In the genomic region with DNA sequence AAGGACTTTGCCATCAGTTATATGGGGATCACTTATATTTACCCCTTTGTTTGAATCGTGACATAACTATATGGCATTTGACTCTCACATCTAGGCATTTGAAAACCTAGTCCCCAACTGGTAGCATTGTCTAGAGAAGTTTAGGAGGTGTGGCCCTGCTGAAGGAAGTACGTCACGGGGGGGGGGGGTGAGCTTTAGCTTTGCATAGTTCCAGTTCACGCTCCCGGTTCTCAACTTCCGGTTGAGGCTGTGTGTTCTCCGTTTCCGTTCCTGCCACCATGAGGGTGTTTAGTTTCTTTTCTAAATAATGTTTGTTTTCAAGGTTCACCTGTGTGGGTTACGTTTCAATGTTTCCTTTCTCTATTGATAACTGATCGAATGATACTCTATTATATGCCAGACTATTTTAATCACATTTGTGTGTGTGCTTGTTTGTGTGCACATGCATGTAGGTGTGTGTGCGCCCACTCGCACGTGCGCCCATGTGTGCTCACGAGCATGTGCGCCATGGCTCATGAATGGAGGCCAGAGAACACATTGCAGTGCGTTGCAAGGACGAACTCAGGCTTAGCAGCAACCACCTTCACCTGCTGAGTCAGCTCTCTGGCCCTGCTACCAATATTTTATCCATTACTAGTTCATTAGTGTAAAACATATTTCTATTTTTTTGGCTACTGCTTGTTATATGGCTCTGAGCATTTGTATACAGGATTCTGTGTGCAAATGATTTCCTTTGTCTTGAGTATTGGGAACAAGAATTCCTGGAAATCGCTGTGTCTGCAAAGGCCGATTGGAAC, we compare ENCODE assay signal across 2 mouse cellular contexts.
TF ChIP-seq lines count a peak whose summit lies in the region.

No protein-coding gene starts in this region.

TF ChIP-seq in CH12.LX, 34 proteins besides CTCF, POLR2A, EP300 and RAD21:
- TF ChIP-seq BHLHE40 (IDR thresholded peaks at IDR 0.05; ENCODE audit: low read depth, low read length) (no peak), MAX (IDR thresholded peaks at IDR 0.05; ENCODE audit: low read length) (no peak), MAFK (IDR thresholded peaks at IDR 0.05; ENCODE audit: insufficient replicate concordance, low read length) (peak; percentile 57; the same call in 1 of the 2 replicates)

TF ChIP-seq in ES-E14, 5 proteins besides CTCF, POLR2A, EP300 and RAD21:
- TF ChIP-seq CHD2 (IDR thresholded peaks at IDR 0.05; ENCODE audit: low read depth, low read length), result no peak
- TF ChIP-seq ZNF384 (IDR thresholded peaks at IDR 0.05; ENCODE audit: low read depth, low read length), result no peak
- peak; percentile 58 for TF ChIP-seq MAFK (IDR thresholded peaks at IDR 0.05; ENCODE audit: insufficient read depth, low read depth, low read length)
- TF ChIP-seq HCFC1 (IDR thresholded peaks at IDR 0.05; ENCODE audit: borderline replicate concordance, insufficient read depth, low read length), result no peak; the same call in 1 of the 2 replicates
